ENCODE assay signal across 17 mouse cellular contexts in genomic region chr5:64501746-64502145, GRCm38 (mm10).
"Had no signal": no experiment of that assay in that cellular context is flagged by ENCODE, and none has a peak within 500 bp of the region (broad histone marks: within the 10 kb centered on the region; RNA-seq: fewer than 3 reads in every experiment).

No protein-coding gene starts in this region.

- H3K9ac ChIP-seq: limb, embryonic 12.5 days; liver, embryonic 13.5 days; liver, postnatal 0 days; midbrain, embryonic 13.5 days; neural tube, embryonic 15.5 days had no signal

- H3K27me3 ChIP-seq: limb, embryonic 12.5 days; midbrain, embryonic 13.5 days; neural tube, embryonic 15.5 days had no signal

- DNase-seq: kidney, adult 8-10 months; kidney, postnatal 36 days; layer of hippocampus, adult 9-11 months; layer of hippocampus, postnatal 36 days; liver; liver, embryonic 13.5 days; liver, postnatal 0 days; lung, postnatal 10 days; right cerebral cortex, adult 18-20 months; right cerebral cortex, postnatal 25 days; thymus, adult 2 months; thymus, postnatal 36 days had no signal

- H3K9me3 ChIP-seq: limb, embryonic 12.5 days; liver, embryonic 13.5 days; midbrain, embryonic 13.5 days; neural tube, embryonic 15.5 days had no signal

- H3K36me3 ChIP-seq: limb, embryonic 12.5 days; liver, embryonic 13.5 days; midbrain, embryonic 13.5 days; neural tube, embryonic 15.5 days had no signal

- H3K4me3 ChIP-seq: limb, embryonic 12.5 days; liver, embryonic 13.5 days; midbrain, embryonic 13.5 days; myocyte; neural tube, embryonic 15.5 days had no signal

- H3K27ac ChIP-seq: kidney, postnatal 0 days; limb, embryonic 12.5 days; midbrain, embryonic 13.5 days; neural tube, embryonic 15.5 days had no signal
